Mouse (Mus musculus): ENCODE data around the gene Cacng4. TPM values are rescaled to one million over a fixed set of nuclear protein-coding genes. Genes with fewer than 3 reads are reported as not detected.

The Cacng4 gene
- polyA plus RNA-seq, 1 experiment: not detected

- Histone ChIP-seq H3K4me1 (ENCODE audit: control insufficient read depth, insufficient read depth, low read length) (no peaks in the 10 kb centered on the region), H3K4me3 (ENCODE audit: insufficient read depth, low read length) (no peak overlapping the region), H3K27ac (ENCODE audit: insufficient read depth, low read depth, low read length) (no peak overlapping the region)
- TF ChIP-seq POLR2A (IDR thresholded peaks at IDR 0.05; ENCODE audit: borderline replicate concordance, low read depth, low read length): no peak
- no peak for TF ChIP-seq CTCF (IDR thresholded peaks at IDR 0.05; ENCODE audit: low read depth, low read length)
Measured at GRCm38 (mm10) chr11:107778859-107779258, 15.5 kb downstream of the Cacng4 start.

GRCm38 (mm10) chr11:107777487-107777886 lies 16.9 kb downstream of the Cacng4 start:
- H3K4me3 ChIP-seq (ENCODE audit: insufficient read depth, low read length): no peak overlapping the region
- no peaks in the 10 kb centered on the region for H3K4me1 ChIP-seq (ENCODE audit: control insufficient read depth, insufficient read depth, low read length)
- no peak overlapping the region for H3K27ac ChIP-seq (ENCODE audit: insufficient read depth, low read depth, low read length)
- TF ChIP-seq POLR2A (IDR thresholded peaks at IDR 0.05; ENCODE audit: borderline replicate concordance, low read depth, low read length): no peak
- no peak for TF ChIP-seq CTCF (IDR thresholded peaks at IDR 0.05; ENCODE audit: low read depth, low read length)

DNA sequence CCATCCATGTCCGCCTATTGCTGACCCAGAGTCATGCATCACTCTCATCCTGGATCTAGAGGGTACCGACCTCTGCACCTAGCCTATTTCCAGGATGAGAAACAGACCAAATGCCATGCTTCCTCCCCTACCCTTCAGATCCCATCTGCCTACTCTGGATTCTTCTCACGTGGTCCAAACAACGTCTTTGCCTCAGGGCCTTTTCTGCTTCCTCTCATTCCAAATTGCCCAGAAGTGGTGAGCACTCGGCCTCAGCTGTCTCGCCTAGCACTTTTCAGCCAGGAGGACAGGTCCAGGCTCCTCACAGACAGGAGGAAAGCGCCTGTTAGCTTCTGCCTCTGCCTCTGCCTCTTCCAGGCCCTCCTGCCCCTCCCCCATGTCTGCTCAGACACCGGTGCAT lies 21.0 kb downstream of the Cacng4 start:
- H3K27ac ChIP-seq (ENCODE audit: insufficient read depth, low read depth, low read length): no peak overlapping the region
- TF ChIP-seq CTCF (IDR thresholded peaks at IDR 0.05; ENCODE audit: low read depth, low read length): no peak
- no peak for TF ChIP-seq POLR2A (IDR thresholded peaks at IDR 0.05; ENCODE audit: borderline replicate concordance, low read depth, low read length)
- no peaks in the 10 kb centered on the region for H3K4me1 ChIP-seq (ENCODE audit: control insufficient read depth, insufficient read depth, low read length)
- H3K4me3 ChIP-seq (ENCODE audit: insufficient read depth, low read length): no peak overlapping the region

- no peaks in the 10 kb centered on the region for H3K4me1 ChIP-seq (ENCODE audit: control insufficient read depth, insufficient read depth, low read length)
- no peak for TF ChIP-seq POLR2A (IDR thresholded peaks at IDR 0.05; ENCODE audit: borderline replicate concordance, low read depth, low read length)
- TF ChIP-seq CTCF (IDR thresholded peaks at IDR 0.05; ENCODE audit: low read depth, low read length): no peak
- H3K4me3 ChIP-seq (ENCODE audit: insufficient read depth, low read length): no peak overlapping the region
- H3K27ac ChIP-seq (ENCODE audit: insufficient read depth, low read depth, low read length): no peak overlapping the region
Measured at GRCm38 (mm10) chr11:107772002-107772401, 22.4 kb downstream of the Cacng4 start.

- TF ChIP-seq CTCF (IDR thresholded peaks at IDR 0.05; ENCODE audit: low read depth, low read length): no peak
- TF ChIP-seq POLR2A (IDR thresholded peaks at IDR 0.05; ENCODE audit: borderline replicate concordance, low read depth, low read length): no peak
- Histone ChIP-seq H3K4me3 (ENCODE audit: insufficient read depth, low read length) (no peak overlapping the region), H3K27ac (ENCODE audit: insufficient read depth, low read depth, low read length) (no peak overlapping the region), H3K4me1 (ENCODE audit: control insufficient read depth, insufficient read depth, low read length) (no peaks in the 10 kb centered on the region)
Measured at GRCm38 (mm10) chr11:107768361-107768760, 26.0 kb downstream of the Cacng4 start.

- no peak overlapping the region for H3K4me3 ChIP-seq (ENCODE audit: insufficient read depth, low read length)
- TF ChIP-seq POLR2A (IDR thresholded peaks at IDR 0.05; ENCODE audit: borderline replicate concordance, low read depth, low read length) (no peak), CTCF (IDR thresholded peaks at IDR 0.05; ENCODE audit: low read depth, low read length) (no peak)
- H3K27ac ChIP-seq (ENCODE audit: insufficient read depth, low read depth, low read length): no peak overlapping the region
- H3K4me1 ChIP-seq (ENCODE audit: control insufficient read depth, insufficient read depth, low read length): no peaks in the 10 kb centered on the region
Measured at GRCm38 (mm10) chr11:107766932-107767331, 27.4 kb downstream of the Cacng4 start.

GRCm38 (mm10) chr11:107762688-107763460 lies 31.5 kb downstream of the Cacng4 start:
- no peaks in the 10 kb centered on the region for H3K4me1 ChIP-seq (ENCODE audit: control insufficient read depth, insufficient read depth, low read length)
- H3K4me3 ChIP-seq (ENCODE audit: insufficient read depth, low read length): no peak overlapping the region
- TF ChIP-seq CTCF (IDR thresholded peaks at IDR 0.05; ENCODE audit: low read depth, low read length): no peak
- no peak for TF ChIP-seq POLR2A (IDR thresholded peaks at IDR 0.05; ENCODE audit: borderline replicate concordance, low read depth, low read length)
- no peak overlapping the region for H3K27ac ChIP-seq (ENCODE audit: insufficient read depth, low read depth, low read length)

DNA sequence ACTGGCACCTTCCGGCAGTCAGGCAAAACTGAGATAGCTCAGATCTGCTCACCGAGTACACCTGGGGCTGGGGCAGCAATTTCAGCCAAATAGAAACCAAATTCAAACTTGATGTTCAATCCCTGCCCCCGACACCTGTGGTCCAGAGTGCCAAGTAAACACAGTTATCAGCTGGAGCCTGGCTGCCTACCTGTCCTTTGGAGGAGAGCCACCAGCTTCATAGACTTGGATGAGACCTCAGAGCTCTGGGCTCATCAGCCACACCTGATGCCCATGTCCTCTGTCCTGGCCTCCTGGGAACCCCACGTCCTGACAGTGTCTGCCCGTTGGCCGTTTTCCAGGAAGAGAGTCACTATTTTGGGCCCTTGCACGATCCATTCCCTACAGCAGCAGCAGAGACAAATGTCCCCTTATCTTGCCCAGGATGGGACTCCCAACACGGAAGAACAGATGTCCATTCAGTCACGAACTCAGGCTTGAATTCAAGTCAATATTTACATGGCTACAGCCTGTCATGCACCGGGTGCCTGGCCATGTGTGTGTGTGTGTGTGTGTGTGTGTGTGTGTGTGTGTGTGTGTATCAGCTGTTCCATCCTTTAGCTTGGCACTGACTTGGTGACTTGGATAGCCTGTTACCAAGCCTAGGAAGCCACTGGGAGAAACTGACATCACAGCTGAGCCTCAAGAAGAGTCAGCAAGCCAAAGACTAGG lies 32.4 kb downstream of the Cacng4 start:
- H3K4me3 ChIP-seq (ENCODE audit: insufficient read depth, low read length): no peak overlapping the region
- H3K4me1 ChIP-seq (ENCODE audit: control insufficient read depth, insufficient read depth, low read length): no peaks in the 10 kb centered on the region
- TF ChIP-seq POLR2A (IDR thresholded peaks at IDR 0.05; ENCODE audit: borderline replicate concordance, low read depth, low read length): no peak
- no peak for TF ChIP-seq CTCF (IDR thresholded peaks at IDR 0.05; ENCODE audit: low read depth, low read length)
- no peak overlapping the region for H3K27ac ChIP-seq (ENCODE audit: insufficient read depth, low read depth, low read length)

GRCm38 (mm10) chr11:107760001-107760400 lies 34.4 kb downstream of the Cacng4 start:
- Histone ChIP-seq H3K4me3 (ENCODE audit: insufficient read depth, low read length) (no peak overlapping the region), H3K27ac (ENCODE audit: insufficient read depth, low read depth, low read length) (no peak overlapping the region), H3K4me1 (ENCODE audit: control insufficient read depth, insufficient read depth, low read length) (no peaks in the 10 kb centered on the region)
- no peak for TF ChIP-seq POLR2A (IDR thresholded peaks at IDR 0.05; ENCODE audit: borderline replicate concordance, low read depth, low read length)
- TF ChIP-seq CTCF (IDR thresholded peaks at IDR 0.05; ENCODE audit: low read depth, low read length): no peak

DNA sequence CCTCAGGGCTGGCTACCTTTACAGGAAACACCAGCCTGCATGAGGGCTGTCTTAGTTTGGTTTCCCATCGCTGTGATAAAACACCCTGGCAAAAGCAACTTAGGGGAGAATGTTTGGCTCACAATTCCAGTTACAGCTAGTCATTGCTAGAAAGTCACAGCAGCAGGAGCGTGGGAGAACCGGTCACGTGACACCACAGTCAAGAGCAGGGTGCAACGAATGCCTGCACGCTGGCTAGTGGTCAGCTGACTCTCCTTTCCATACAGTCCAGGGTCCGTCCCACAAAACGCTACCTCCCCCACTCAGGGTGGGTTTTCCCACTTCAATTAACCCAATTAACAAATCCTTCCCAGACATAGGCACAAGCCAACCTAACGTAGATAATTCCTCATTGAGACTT lies 34.8 kb downstream of the Cacng4 start:
- TF ChIP-seq POLR2A (IDR thresholded peaks at IDR 0.05; ENCODE audit: borderline replicate concordance, low read depth, low read length): no peak
- TF ChIP-seq CTCF (IDR thresholded peaks at IDR 0.05; ENCODE audit: low read depth, low read length): no peak
- Histone ChIP-seq H3K27ac (ENCODE audit: insufficient read depth, low read depth, low read length) (no peak overlapping the region), H3K4me1 (ENCODE audit: control insufficient read depth, insufficient read depth, low read length) (no peaks in the 10 kb centered on the region), H3K4me3 (ENCODE audit: insufficient read depth, low read length) (no peak overlapping the region)

Data from bone marrow macrophage, adult 2 months (primary cell).